Mouse (Mus musculus) heart, postnatal 36 days (tissue): Measurements from ENCODE around the gene Scn4a. TPM values are rescaled to one million over a fixed set of nuclear protein-coding genes. Genes with fewer than 3 reads are reported as not detected.

Experiments used
- DNase-seq, 2 experiments: peaks; one replicate each; pipeline ENCODE4 v3.0.0; 2021 to 2022
- intact Hi-C: fragments of 180-260 bp; cut with DNase I; formaldehyde crosslinking; loops from one replicate; pipeline ENCODE4 v1.15.1; 2025
- total RNA-seq, 2 experiments: library from RNA; stranded (reverse); gene quantifications; 2 replicates each; pipeline ENCODE4 v1.2.3; 2021

The Scn4a gene
- total RNA-seq, 2 experiments from 2014 or later = 14.7 to 19.0 TPM

- intact Hi-C loops = no loop called here
Measured at GRCm38 (mm10) chr11:106318406-106319366, 34.4 kb downstream of the Scn4a start.

GRCm38 (mm10) chr11:106317801-106318200 lies 35.3 kb downstream of the Scn4a start:
- DNase-seq = no peak

More at GRCm38 (mm10) chr11:106318406-106319366, 34.4 kb downstream of the Scn4a start:
- DNase-seq = no peak

DNA sequence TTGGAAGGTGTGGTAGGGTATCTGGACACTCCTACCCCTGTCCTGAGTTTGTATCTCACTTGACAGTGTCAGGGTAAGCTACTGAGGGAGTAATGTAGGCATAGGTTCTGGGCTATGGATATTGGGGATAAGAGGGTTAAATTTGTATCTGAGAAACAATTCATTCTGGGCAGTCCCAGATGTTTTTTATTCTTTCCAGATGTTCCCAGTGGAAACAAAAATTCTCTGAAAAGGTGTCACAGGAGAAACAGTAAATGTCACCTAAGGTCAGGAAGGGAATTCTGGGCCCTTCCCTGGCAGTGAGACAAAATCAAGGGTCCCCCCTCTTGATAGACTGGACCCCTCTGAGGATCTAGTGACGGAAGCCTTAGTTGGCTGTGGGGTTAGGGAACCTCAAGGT lies 36.7 kb downstream of the Scn4a start:
- intact Hi-C loops = no loop called here
- no peak for DNase-seq

More at GRCm38 (mm10) chr11:106317801-106318200, 35.3 kb downstream of the Scn4a start:
- intact Hi-C loops = no loop called here

DNA sequence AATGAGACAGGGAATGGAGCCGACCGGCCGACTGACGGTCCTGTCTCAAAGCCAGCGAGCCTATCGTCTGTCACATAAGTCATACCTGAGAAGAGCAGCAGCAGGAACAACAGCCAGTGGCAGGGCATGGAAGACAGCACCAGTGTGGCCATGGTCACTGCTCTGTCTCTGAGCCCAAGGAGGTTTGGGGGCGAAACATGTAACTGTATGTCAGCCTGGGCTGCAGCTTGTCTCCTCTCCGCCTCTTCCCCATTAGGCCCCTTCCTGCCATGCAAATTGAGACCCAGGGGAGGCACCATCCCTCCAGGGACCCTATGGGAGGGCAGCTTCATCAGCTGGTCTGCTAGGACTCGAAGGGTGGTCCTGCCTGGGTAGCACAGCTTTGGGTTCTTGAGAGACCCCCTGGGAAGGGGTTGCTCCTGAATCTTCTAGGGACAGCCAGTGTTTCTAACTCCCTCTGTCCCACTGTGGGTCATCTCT lies 38.7 kb downstream of the Scn4a start, which contains the start of gene Cd79b:
Gene Cd79b, minus strand, starts transcription at position 430 of the 480 bp plus-strand sequence.
- no peak for DNase-seq
- intact Hi-C loops = no loop called here

DNA sequence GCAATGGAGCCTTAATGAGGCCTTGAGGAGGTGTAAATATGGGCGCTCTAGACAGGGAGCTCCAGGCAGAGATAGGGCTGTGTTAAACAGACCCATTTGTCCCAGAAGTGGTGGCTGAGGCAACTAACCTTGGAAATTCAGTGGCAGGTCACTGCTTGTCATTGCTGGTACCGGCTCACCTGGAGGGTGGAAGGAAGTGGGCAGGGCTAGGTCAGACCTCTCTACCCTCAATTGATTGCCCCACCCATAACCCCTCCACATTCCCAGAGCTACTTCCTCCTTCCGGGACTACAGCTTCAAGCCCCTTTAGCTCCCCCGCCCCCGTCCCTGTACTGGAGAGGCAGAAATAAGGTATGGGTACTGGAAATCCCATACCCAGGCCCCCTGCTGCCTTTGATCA lies 39.6 kb downstream of the Scn4a start:
- intact Hi-C loops = no loop called here
- no peak for DNase-seq

DNA sequence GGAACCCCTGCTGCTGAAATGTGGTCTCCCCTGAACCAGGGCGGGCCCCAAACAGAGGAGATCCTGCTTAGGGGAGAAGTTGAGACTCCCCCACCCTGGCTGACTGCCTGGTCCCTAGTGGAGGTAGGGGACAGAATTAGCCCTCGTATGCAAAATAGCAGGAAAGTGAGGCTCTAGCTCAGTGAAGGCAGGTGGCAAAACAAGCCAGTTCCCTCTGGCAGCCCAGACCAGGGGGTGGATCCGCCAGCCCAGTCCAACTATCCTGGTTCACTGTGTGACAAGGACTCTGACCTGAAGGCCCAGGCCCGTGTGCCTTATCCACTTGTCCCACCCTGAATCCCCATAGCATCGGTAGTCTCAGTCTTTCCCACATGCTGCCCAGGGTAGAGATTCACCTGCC lies 43.0 kb downstream of the Scn4a start:
- intact Hi-C loops = no loop called here
- no peak for DNase-seq

- intact Hi-C loops = no loop called here
Measured at GRCm38 (mm10) chr11:106308162-106308561, 44.9 kb downstream of the Scn4a start.

DNA sequence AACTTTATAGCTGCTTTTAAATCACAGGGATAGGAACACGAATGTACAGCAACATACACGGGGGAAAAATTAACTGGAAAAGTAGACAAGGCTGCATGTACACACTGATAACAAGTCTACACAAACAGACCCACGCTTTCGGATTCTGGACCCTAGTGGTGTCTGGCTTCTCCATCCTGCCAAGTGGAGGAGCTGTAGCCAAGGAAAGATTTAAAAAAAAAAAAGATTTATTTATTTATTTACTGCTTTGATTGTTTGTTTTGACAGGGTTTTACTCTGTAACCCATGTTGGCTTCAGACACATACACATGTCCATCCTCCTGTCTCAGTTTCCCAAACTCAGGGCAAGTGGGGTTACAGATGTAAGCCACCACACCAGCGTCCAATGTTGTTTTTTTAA lies 45.7 kb downstream of the Scn4a start:
- intact Hi-C loops = no loop called here
- DNase-seq = no peak

More at GRCm38 (mm10) chr11:106308162-106308561, 44.9 kb downstream of the Scn4a start:
- no peak for DNase-seq

- intact Hi-C loops = no loop called here
- no peak for DNase-seq
Measured at GRCm38 (mm10) chr11:106306758-106307157, 46.3 kb downstream of the Scn4a start.

GRCm38 (mm10) chr11:106306065-106306385 lies 47.1 kb downstream of the Scn4a start:
- intact Hi-C loops = no loop called here
- DNase-seq = no peak

DNA sequence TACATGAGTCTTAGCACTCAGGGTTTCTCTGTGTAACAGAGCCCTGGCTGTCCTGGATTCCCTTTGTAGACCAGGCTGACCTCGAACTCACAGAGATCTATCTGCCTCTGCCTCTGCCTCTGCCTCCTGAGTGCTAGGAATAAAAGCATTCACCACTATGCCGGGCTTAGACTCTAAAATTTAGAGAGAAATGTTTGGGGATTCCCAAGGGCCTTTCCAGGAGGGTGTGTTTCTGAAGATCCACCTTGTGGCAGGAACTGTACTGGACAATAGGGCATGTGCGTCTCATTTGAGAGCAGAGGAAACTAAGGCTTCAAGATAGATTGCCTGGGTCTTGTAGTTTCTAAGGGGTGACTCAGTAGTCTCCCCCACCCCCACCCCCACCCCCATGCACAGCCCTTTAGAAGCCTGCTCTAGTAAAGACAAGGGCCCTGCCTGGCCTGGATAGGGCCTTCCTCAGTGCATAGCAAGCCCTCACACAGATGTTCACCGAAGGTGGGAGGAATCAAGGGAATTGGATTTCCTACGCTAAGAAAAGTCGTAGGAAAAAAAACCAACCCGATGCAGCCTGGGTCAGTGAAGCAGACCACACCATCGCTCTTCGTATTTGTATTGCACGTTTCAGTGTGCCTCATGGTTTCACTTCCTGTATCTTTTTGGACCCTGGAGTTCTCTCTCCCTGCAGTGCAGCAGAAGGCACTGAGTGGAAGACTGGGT lies 47.6 kb downstream of the Scn4a start:
- intact Hi-C loops = no loop called here
- no peak for DNase-seq

DNA sequence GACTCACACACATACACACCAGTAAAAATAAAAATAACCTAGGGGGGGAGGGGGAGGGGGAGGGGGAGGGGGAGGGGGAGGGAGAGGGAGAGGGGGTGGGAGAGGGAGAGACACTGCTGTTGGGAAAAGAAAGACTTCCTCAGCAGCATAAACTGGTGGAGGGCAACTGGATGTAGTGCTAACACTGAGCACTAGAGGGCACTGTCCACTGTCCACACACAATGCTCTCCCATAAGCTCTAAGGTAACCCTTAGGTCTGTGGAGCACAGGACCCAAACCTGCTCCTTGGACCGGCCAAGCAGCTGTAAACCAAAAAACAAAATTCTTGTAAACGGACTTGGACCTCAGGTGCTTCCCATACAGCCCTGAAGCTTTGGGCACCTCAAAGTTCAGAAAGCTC lies 50.5 kb downstream of the Scn4a start:
- intact Hi-C loops = loop anchor here (1.0 to 2.0 kb wide), 3 partner anchors 23 to 90 kb away; no protein-coding TSS in a partner anchor
- peak; percentile 66 to 79 for DNase-seq

- no peak for DNase-seq
- intact Hi-C loops = loop anchor here (1.0 to 2.0 kb wide), 3 partner anchors 24 to 91 kb away; no protein-coding TSS in a partner anchor
Measured at GRCm38 (mm10) chr11:106301765-106302164, 51.3 kb downstream of the Scn4a start, which contains the start of gene Gh. Gene Gh, minus strand, starts transcription at chr11:106301865.

DNA sequence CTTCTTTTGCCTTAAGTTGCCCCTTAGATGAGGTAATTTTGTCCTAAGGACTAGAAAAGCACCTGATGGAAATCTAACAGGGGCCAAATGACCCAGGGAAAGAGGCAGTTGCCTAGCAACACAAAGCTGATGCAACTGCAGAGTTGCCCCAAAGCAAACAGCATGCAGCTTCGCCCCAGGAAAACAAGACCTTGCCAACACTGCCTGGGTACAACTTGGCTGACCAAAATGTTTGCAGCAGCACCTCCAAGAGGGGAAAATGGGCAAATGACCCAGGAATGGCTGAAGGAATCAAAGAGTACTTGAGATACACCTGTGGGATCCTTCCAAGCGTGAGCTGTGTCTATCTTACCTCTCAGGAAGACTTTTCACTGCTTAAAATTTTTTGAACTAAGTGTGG lies 61.2 kb downstream of the Scn4a start:
- DNase-seq = no peak
- intact Hi-C loops = no loop called here

- intact Hi-C loops = no loop called here
- DNase-seq = no peak
Measured at GRCm38 (mm10) chr11:106290376-106290775, 62.7 kb downstream of the Scn4a start.

DNA sequence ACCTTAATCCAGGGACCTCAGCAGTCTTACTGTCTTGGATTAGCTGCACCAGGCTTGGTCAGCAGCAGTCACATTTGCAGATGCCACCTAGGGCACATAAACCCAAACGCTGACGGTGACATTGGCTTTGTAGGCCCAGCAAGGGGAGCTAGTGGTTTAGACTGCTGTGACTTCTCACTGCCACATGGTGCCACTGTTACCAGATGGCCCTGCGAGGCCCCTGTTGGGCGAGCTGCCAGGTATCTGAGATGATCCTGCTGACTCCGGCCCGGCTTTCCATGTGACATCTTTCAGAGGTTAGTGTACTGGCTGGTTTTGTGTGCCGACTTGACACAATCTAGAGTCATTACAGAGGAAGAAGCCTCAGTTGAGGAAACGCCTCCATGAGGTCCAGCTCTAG lies 63.7 kb downstream of the Scn4a start:
- intact Hi-C loops = no loop called here
- peak; percentile 48 for DNase-seq

DNA sequence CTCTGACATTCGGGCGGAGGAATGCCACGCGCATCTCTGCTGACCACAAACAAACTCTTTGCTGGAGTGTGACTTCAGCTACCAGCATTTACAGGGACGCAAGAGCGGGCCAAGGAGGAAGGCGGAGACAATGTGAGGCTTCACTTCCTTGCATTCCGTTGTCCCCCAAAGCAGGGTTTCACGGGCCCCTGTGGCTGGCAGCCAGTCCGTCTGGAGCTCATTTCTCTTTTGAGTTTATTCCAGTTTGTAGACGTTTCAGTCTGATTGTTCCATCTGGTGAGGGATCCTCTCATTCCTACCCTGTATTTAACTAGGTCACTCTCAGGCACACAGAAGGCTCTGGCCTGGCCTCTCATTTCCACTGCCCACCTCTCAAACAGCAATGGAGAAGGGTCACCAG lies 66.1 kb downstream of the Scn4a start:
- DNase-seq = no peak
- intact Hi-C loops = no loop called here

DNA sequence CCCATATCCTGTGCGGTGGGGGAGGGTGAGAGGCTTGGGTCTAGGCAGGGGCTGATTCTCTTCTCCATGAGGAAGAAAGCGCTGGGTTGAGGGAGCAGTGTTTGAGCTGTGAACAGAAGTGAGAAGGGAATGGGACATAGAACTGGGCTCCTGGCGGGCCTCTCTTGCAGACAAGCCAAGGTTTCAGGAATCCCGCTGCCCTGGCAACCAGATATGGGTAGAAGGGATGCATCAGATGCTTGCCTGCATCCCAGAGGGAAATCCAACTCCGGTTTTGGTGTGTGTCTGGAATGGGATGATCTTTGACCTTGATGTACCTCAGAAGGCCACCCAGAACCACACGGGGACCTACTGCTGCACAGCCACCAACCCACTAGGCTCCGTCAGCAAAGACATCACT lies 66.9 kb downstream of the Scn4a start:
- DNase-seq = no peak

DNA sequence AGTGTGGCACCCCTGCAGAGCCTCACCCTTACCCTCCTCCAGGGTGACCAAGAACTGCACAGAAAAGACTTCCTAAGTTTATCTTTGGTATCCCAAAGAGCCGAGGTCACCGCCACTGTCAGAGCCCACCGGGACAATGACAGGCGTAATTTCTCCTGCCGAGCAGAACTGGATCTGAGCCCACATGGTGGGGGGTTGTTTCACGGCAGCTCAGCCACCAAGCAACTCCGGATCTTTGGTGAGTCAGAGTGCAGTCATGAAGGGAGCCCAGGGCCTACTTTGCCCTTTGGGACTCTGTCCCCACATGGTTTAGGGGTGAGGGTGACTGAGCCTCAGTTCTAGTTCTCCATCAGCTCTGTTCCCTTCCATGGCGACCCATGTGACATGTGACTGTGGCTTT lies 69.0 kb downstream of the Scn4a start:
- intact Hi-C loops = no loop called here
- DNase-seq = no peak

More for the DNA sequence above, 66.9 kb downstream of the Scn4a start:
- intact Hi-C loops = no loop called here

- intact Hi-C loops = no loop called here
- no peak for DNase-seq
Measured at GRCm38 (mm10) chr11:106283371-106283770, 69.7 kb downstream of the Scn4a start.

GRCm38 (mm10) chr11:106282452-106282851 lies 70.6 kb downstream of the Scn4a start:
- DNase-seq = no peak
- intact Hi-C loops = no loop called here
